Mouse (Mus musculus) lung, postnatal 0 days (tissue): ENCODE measurements at regions not wholly inside any gene's neighbourhood (a gene's known extent, or its start where the extent isn't known, plus 50 kb on each side); places are given as distances from the start of the nearest gene placed in this dataset.
A peak's percentile ranks its signal among the peaks of the same experiment; 100 is the strongest.

Source experiments
- ATAC-seq: fragments of 200-750 bp; cut with Nextera tagmentation; 2 replicates; pipeline ENCODE4 v1.8.0; 2017; ENCODE audit warnings: moderate library complexity
- DNase-seq: peaks from one replicate; pipeline ENCODE4 v3.0.0-alpha.2; 2016; ENCODE audit warnings: low spot score
- H3K27ac ChIP-seq: fragments of 300-500 bp; sonication (generic); 2 replicates; pipeline ENCODE4 v1.5.1; 2014; ENCODE audit warnings: antibody characterized with exemption, mild to moderate bottlenecking, low read length, mixed read lengths
- H3K27me3 ChIP-seq: fragments of 300-500 bp; sonication (generic); replicated peaks from 2 replicates; pipeline ENCODE4 v1.6.1; 2014; ENCODE audit warnings: low read length, mixed read lengths; ENCODE audit not compliant: insufficient read depth
- H3K36me3 ChIP-seq: fragments of 300-500 bp; sonication (generic); 2 replicates; pipeline ENCODE4 v1.6.1; 2014; ENCODE audit warnings: low read length, mixed read lengths; ENCODE audit not compliant: insufficient read depth
- H3K4me1 ChIP-seq: fragments of 300-500 bp; sonication (generic); 2 replicates; pipeline ENCODE4 v1.6.1; 2014; ENCODE audit warnings: antibody characterized with exemption, low read depth, low read length, mixed read lengths; ENCODE audit not compliant: insufficient read depth
- H3K4me2 ChIP-seq: fragments of 300-500 bp; sonication (generic); replicated peaks from 2 replicates; pipeline ENCODE4 v1.6.1; 2014; ENCODE audit warnings: low read depth, mild to moderate bottlenecking, low read length, moderate library complexity, mixed read lengths
- H3K4me3 ChIP-seq: fragments of 300-500 bp; sonication (generic); 2 replicates; pipeline ENCODE4 v1.5.1; 2014; ENCODE audit warnings: low read depth, low read length
- H3K9ac ChIP-seq: fragments of 300-500 bp; sonication (generic); replicated peaks from 2 replicates; pipeline ENCODE4 v1.6.1; 2014; ENCODE audit warnings: low read depth, mild to moderate bottlenecking
- H3K9me3 ChIP-seq: fragments of 300-500 bp; sonication (generic); 2 replicates; pipeline ENCODE4 v1.6.1; 2016; ENCODE audit warnings: low read length, mixed read lengths
- CTCF ChIP-seq: IDR thresholded peaks from 2 replicates; pipeline ENCODE4 v1.5.1; 2016; ENCODE audit warnings: antibody characterized with exemption, mild to moderate bottlenecking
- EP300 ChIP-seq: IDR thresholded peaks from 2 replicates; pipeline ENCODE4 v1.6.1; 2016; ENCODE audit warnings: antibody characterized with exemption, mild to moderate bottlenecking, control low read depth
- WGBS: fragments of 180-500 bp; shearing (Covaris S2); extraction: QIAGEN DNeasy Blood & Tissue Kit; methylation state at CpG from one replicate; pipeline ENCODE4 v1.1.7; 2014; 5-methylcytosine and 5-hydroxymethylcytosine counted together

GRCm38 (mm10) chr13:52029868-52030422 is 183.5 kb downstream of the Gadd45g start:
- Histone ChIP-seq H3K9me3 (no peaks in the 10 kb centered on the region), H3K27ac (no peak overlapping the region), H3K4me2 (no peak overlapping the region), H3K27me3 (no peaks in the 10 kb centered on the region), H3K36me3 (no peaks in the 10 kb centered on the region), H3K4me1 (peaks cover 7% of the 10 kb centered on the region; the same call in 1 of the 2 replicates), H3K9ac (no peak overlapping the region), H3K4me3 (no peak overlapping the region)
- 74% methylated on average over 3 of the region's 3 CpGs for WGBS
- ATAC-seq (no peak), DNase-seq (no peak)
- no peak for TF ChIP-seq EP300
- TF ChIP-seq CTCF: no peak

GRCm38 (mm10) chr13:52031465-52031864 is 185.0 kb downstream of the Gadd45g start:
- ATAC-seq (no peak), DNase-seq (peak; percentile 8)
- no peak overlapping the region for H3K27ac ChIP-seq
- TF ChIP-seq CTCF (no peak), EP300 (no peak)
- no peaks in the 10 kb centered on the region for H3K9me3 ChIP-seq
- no peaks in the 10 kb centered on the region for H3K36me3 ChIP-seq
- no peak overlapping the region for H3K4me2 ChIP-seq
- no peak overlapping the region for H3K4me3 ChIP-seq
- no peaks in the 10 kb centered on the region for H3K4me1 ChIP-seq
- no peaks in the 10 kb centered on the region for H3K27me3 ChIP-seq
- no peak overlapping the region for H3K9ac ChIP-seq
- 63% methylated on average over 5 of the region's 5 CpGs for WGBS

DNA sequence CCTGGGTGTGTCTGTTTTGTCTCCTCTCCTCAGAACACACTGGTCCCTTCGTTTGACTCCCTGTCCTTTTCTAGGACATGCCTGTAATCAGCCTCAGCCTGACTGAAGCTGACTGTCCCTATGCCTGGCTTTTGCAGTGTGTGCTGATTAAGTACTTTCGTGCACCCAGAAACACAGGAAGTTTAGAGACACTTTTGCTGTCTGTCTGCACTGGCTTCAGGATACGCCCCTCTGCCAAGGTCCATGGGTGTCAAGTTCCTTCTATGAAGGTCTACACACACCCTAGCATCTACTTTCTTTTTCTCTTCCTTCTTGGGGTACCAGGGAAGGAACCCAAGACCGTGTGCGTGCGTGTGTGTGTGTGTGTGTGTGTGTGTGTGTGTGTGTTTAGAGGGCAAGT is 189.3 kb downstream of the Gadd45g start:
- Histone ChIP-seq H3K4me1 (no peaks in the 10 kb centered on the region), H3K4me3 (no peak overlapping the region), H3K27me3 (no peaks in the 10 kb centered on the region), H3K4me2 (no peak overlapping the region), H3K9ac (no peak overlapping the region), H3K9me3 (no peaks in the 10 kb centered on the region), H3K36me3 (no peaks in the 10 kb centered on the region), H3K27ac (no peak overlapping the region)
- DNase-seq: peak; percentile 34
- peak; percentile 40; the same call in 1 of the 2 replicates for TF ChIP-seq EP300
- TF ChIP-seq CTCF: no peak
- peak; percentile 71 for ATAC-seq
- WGBS: 52% methylated on average over 6 of the region's 6 CpGs

GRCm38 (mm10) chr13:52036351-52036750 is 189.9 kb downstream of the Gadd45g start:
- no peak overlapping the region for H3K4me3 ChIP-seq
- peaks cover 2% of the 10 kb centered on the region; the same call in 1 of the 2 replicates for H3K4me1 ChIP-seq
- H3K27me3 ChIP-seq: no peaks in the 10 kb centered on the region
- WGBS: 68% methylated on average over 5 of the region's 5 CpGs
- ATAC-seq: peak; percentile 23; the same call in 1 of the 2 replicates
- no peak overlapping the region for H3K27ac ChIP-seq
- H3K36me3 ChIP-seq: no peaks in the 10 kb centered on the region
- no peaks in the 10 kb centered on the region for H3K9me3 ChIP-seq
- no peak overlapping the region for H3K9ac ChIP-seq
- peak; percentile 31 for DNase-seq
- TF ChIP-seq CTCF (no peak), EP300 (no peak)
- H3K4me2 ChIP-seq: no peak overlapping the region

DNA sequence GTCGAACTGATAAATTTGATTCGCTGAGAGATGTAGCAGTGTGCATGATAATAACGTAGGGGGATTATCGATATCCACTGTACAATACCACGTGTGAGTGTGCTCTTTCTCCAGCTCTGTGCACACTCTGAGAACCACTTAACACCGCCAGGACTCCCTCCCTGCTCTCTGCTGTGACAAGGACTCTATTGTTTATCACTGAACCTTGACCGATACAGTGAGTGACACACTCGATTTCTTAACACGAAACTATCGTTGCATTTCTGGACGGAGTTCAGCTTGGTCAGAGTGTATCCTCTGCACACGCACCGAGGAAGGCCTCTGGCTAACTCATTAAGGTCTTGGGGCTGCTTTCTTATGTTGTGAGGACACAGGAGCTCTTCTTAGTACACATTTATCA is 190.7 kb downstream of the Gadd45g start:
- Histone ChIP-seq H3K4me1 (peaks cover 6% of the 10 kb centered on the region; the same call in 1 of the 2 replicates), H3K4me2 (no peak overlapping the region), H3K27ac (no peak overlapping the region), H3K9ac (no peak overlapping the region), H3K9me3 (no peaks in the 10 kb centered on the region), H3K4me3 (no peak overlapping the region), H3K27me3 (no peaks in the 10 kb centered on the region), H3K36me3 (no peaks in the 10 kb centered on the region)
- DNase-seq (peak; percentile 22), ATAC-seq (no peak)
- WGBS: 42% methylated on average over 13 of the region's 13 CpGs
- TF ChIP-seq CTCF (no peak), EP300 (no peak)

DNA sequence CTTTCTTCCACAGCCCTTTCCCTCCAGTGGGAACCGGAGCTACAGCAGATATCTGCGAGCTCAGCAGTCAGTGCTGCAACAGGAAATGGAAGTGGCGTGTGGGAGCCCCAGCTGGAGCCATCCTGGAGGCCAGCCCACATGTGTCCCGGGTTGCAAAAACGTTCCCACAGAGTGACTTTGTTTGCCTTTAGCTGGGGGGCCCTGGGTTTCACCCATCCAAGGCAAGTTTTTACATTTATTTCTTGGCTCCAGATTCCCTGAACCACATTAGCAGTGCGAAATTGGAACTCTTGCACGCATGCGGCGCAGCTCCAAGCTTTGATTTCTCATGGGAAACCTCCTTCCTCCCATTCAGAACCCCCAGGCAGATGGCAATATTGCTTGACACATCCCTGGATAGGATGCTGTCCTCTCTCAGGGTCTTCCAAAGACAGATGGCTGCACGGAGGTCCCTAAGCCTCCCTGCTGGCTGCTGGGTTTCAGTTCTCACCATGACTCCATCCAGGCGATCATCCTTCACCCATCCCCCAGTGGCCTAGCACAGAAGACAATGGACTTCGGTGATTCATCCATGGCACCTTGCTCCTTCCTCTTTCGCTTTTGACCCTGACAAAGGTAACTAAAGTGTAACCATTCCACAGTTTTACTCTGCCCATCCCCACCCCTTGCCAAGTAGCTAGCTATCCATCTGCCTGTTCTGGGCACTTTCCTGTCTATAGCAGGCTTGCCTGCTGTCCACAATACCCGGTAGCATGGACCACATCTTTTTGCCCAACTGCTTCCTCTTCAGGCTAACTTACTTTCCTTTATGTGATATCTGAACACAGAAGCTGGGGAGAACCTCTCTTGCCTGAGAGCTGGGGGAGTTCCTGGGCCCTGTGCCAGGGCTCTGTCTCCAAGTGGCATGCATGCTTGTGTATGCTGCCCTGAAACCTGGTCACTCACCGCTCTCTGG is 195.3 kb downstream of the Gadd45g start:
- Histone ChIP-seq H3K27ac (no peak overlapping the region), H3K36me3 (no peaks in the 10 kb centered on the region), H3K4me1 (peaks cover 9% of the 10 kb centered on the region; the same call in 1 of the 2 replicates), H3K4me2 (peak overlapping the region; percentile 23), H3K27me3 (no peaks in the 10 kb centered on the region), H3K9ac (no peak overlapping the region), H3K4me3 (no peak overlapping the region), H3K9me3 (no peaks in the 10 kb centered on the region)
- DNase-seq (peak; percentile 76), ATAC-seq (peak; percentile 78)
- 31% methylated on average over 15 of the region's 15 CpGs for WGBS
- TF ChIP-seq CTCF: no peak
- TF ChIP-seq EP300: 0 out of 2 replicates have a peak, but pooled peaks have one; percentile 13
